In genomic region chr8:114441616-114442015, GRCm38 (mm10) we compare ENCODE assay signal across 9 mouse cellular contexts. TPM values are rescaled to one million over a fixed set of nuclear protein-coding genes. Genes with fewer than 3 reads are reported as not detected.
DNase-seq lines count a peak whose midpoint lies in the region; ATAC-seq lines count a peak whose summit lies in the region.
"Had no signal": no experiment of that assay in that cellular context is flagged by ENCODE, and none has a peak within 500 bp of the region (broad histone marks: within the 10 kb centered on the region; RNA-seq: fewer than 3 reads in every experiment).

No protein-coding gene starts in this region.

- H3K9me3 ChIP-seq in neural tube, embryonic 11.5 days (ENCODE audit: control insufficient read depth, low read length), result no peaks in the 10 kb centered on the region
- H3K9me3 ChIP-seq in midbrain, embryonic 16.5 days (replicated peaks; ENCODE audit: control insufficient read depth, low read length, poor library complexity, severe bottlenecking), result no peaks in the 10 kb centered on the region

- intact Hi-C loops in left cerebral cortex, postnatal 14 days (cut with DNase I), result no loop called here

- no peaks in the 10 kb centered on the region for H3K36me3 ChIP-seq in neural tube, embryonic 11.5 days (ENCODE audit: control insufficient read depth, insufficient read depth, low read length)
- no peaks in the 10 kb centered on the region; the same call in 1 of the 2 replicates for H3K36me3 ChIP-seq in midbrain, embryonic 16.5 days (ENCODE audit: control insufficient read depth, insufficient read depth, low read length)

- WGBS in neural tube, embryonic 11.5 days, result 85% methylated on average over 4 of the region's 4 CpGs
- WGBS in midbrain, embryonic 16.5 days, result 86% methylated on average over 4 of the region's 4 CpGs

- no peak overlapping the region for H3K4me2 ChIP-seq in neural tube, embryonic 11.5 days (ENCODE audit: low read depth)
- no peak overlapping the region for H3K4me2 ChIP-seq in midbrain, embryonic 16.5 days (ENCODE audit: low read length)

- H3K4me3 ChIP-seq in neural tube, embryonic 11.5 days (ENCODE audit: low read depth, low read length), result no peak overlapping the region
- no peak overlapping the region for H3K4me3 ChIP-seq in midbrain, embryonic 16.5 days (ENCODE audit: low read depth, low read length)

- no peaks in the 10 kb centered on the region for H3K27me3 ChIP-seq in neural tube, embryonic 11.5 days (ENCODE audit: control insufficient read depth, insufficient read depth, low read length)
- H3K27me3 ChIP-seq in midbrain, embryonic 16.5 days (ENCODE audit: control insufficient read depth, insufficient read depth, low read depth, low read length), result no peaks in the 10 kb centered on the region

- no peak for ATAC-seq in neural tube, embryonic 11.5 days (ENCODE audit: insufficient read depth, low FRiP score, low TSS enrichment)
- no peak for ATAC-seq in midbrain, embryonic 16.5 days

- no peak overlapping the region for H3K9ac ChIP-seq in neural tube, embryonic 11.5 days (ENCODE audit: low read length)
- H3K9ac ChIP-seq in midbrain, embryonic 16.5 days (ENCODE audit: low read depth, low read length), result no peak overlapping the region

- peaks cover 5% of the 10 kb centered on the region for H3K4me1 ChIP-seq in neural tube, embryonic 11.5 days (ENCODE audit: control insufficient read depth, insufficient read depth, low read length)
- peaks cover 8% of the 10 kb centered on the region for H3K4me1 ChIP-seq in midbrain, embryonic 16.5 days (ENCODE audit: control insufficient read depth, insufficient read depth, low read length)

- DNase-seq in cerebellum, postnatal 14 days, result peak; percentile 54 to 71
- DNase-seq in cerebellum, adult 11 months, result no peak
- DNase-seq in neural tube, embryonic 11.5 days (ENCODE audit: low spot score), result peak; percentile 28
- DNase-seq in neural tube, embryonic 10.5 days (ENCODE audit: extremely low spot score, low spot score), result no peak
- DNase-seq in forelimb bud, embryonic 11.5 days (ENCODE audit: low read depth, low spot score), result peak; percentile 38
- DNase-seq in spleen, postnatal 4 days (ENCODE audit: low spot score in 2 of 2), result peak; percentile 54 to 83
- no peak for DNase-seq in left cerebral cortex, postnatal 14 days (ENCODE audit: low spot score in 2 of 2)

- no peak overlapping the region for H3K27ac ChIP-seq in neural tube, embryonic 11.5 days (ENCODE audit: low read depth, low read length)
- no peak overlapping the region for H3K27ac ChIP-seq in midbrain, embryonic 16.5 days (ENCODE audit: low read length)

RNA-seq across cellular contexts. Expression of gene Wwox, which starts 2.2 kb away (rescaled TPM):
- 11.0 and 12.2 TPM in 2 replicates for polyA plus RNA-seq in neural tube, embryonic 11.5 days (2014; fragmentation: Nextera tagmentation; extraction: Ambion mirVana)
- total RNA-seq in left cerebral cortex, postnatal 14 days (2021), result 10 to 100 TPM; 11.9 to 12.0 TPM
- polyA plus RNA-seq in midbrain, embryonic 16.5 days (2015; fragmentation: Nextera tagmentation; extraction: Ambion mirVana), result 11.6 and 13.3 TPM in 2 replicates

RNA-seq across cellular contexts. Expression of gene Clec3a, which starts 23.7 kb away (rescaled TPM):
- 0.59 TPM in 1 of 2 replicates, not detected in the other for polyA plus RNA-seq in neural tube, embryonic 11.5 days (2014; fragmentation: Nextera tagmentation; extraction: Ambion mirVana)
- not detected for total RNA-seq in left cerebral cortex, postnatal 14 days (2021)
- polyA plus RNA-seq in midbrain, embryonic 16.5 days (2015; fragmentation: Nextera tagmentation; extraction: Ambion mirVana), result not detected in 2 replicates
- total RNA-seq: heart, postnatal 14 days had no signal

Comparison
In these comparisons a context has a peak if more than half of its experiments do, and no peak if none do; other contexts are left out.
1. DNase-seq: peak in cerebellum, postnatal 14 days (2 of 2), neural tube, embryonic 11.5 days (single experiment), forelimb bud, embryonic 11.5 days (single experiment) and spleen, postnatal 4 days (2 of 2); none in cerebellum, adult 11 months (single experiment), neural tube, embryonic 10.5 days (single experiment) and left cerebral cortex, postnatal 14 days (0 of 2).